Mouse (Mus musculus): Measurements from ENCODE around the gene Secisbp2l. TPM values are rescaled to one million over a fixed set of nuclear protein-coding genes. Genes with fewer than 3 reads are reported as not detected.

Gene Secisbp2l
- 32.5 TPM for polyA plus RNA-seq (2017; shearing (Covaris generic))

GRCm38 (mm10) chr2:125782719-125783109 is at the start of gene Secisbp2l:
Gene Secisbp2l (minus strand): TSS chr2:125782870.

GRCm38 (mm10) chr2:125724086-125724430 is 58.6 kb downstream of the Secisbp2l start, which contains the start of gene Shc4:
Gene Shc4 (minus strand): TSS chr2:125724148.

Other genes with a start within 250 kb of the Secisbp2l start
- gene Cep152, start 157.8 kb downstream of the Secisbp2l start, polyA plus RNA-seq (2017; shearing (Covaris generic)), result 9.9 TPM
- 25.1 TPM for gene Eid1, start 109.8 kb downstream of the Secisbp2l start, polyA plus RNA-seq (2017; shearing (Covaris generic))
- gene Shc4, start 58.7 kb downstream of the Secisbp2l start, polyA plus RNA-seq (2017; shearing (Covaris generic)), result 0.21 TPM
- gene Galk2, start 76.2 kb upstream of the Secisbp2l start, polyA plus RNA-seq (2017; shearing (Covaris generic)), result 21.2 TPM
- 49.4 TPM for gene Cops2, start 76.3 kb upstream of the Secisbp2l start, polyA plus RNA-seq (2017; shearing (Covaris generic))